Mouse (Mus musculus) liver, embryonic 11.5 days (tissue): ENCODE results near the gene Hist1h2aa. TPM values are rescaled to one million over a fixed set of nuclear protein-coding genes. Genes with fewer than 3 reads are reported as not detected.

Source experiments
- ATAC-seq: fragments of 200-750 bp; cut with Nextera tagmentation; replicated peaks from 2 replicates; pipeline ENCODE4 v1.8.0; 2017; ENCODE audit warnings: moderate number of reproducible peaks, mild to moderate bottlenecking, moderate TSS enrichment, moderate library complexity; ENCODE audit not compliant: low FRiP score
- DNase-seq: peaks from one replicate; pipeline ENCODE4 v3.0.0-alpha.2; 2017; ENCODE audit warnings: low spot score
- H3K27ac ChIP-seq: fragments of 300-500 bp; sonication (generic); 2 replicates; pipeline ENCODE4 v1.5.1; 2014; ENCODE audit warnings: mild to moderate bottlenecking, low read depth, low read length, control low read depth
- H3K27me3 ChIP-seq: fragments of 300-500 bp; sonication (generic); replicated peaks from 2 replicates; pipeline ENCODE4 v1.6.1; 2014; ENCODE audit warnings: low read length, mixed read lengths; ENCODE audit not compliant: control insufficient read depth, insufficient read depth
- H3K36me3 ChIP-seq: fragments of 300-500 bp; sonication (generic); 2 replicates; pipeline ENCODE4 v1.6.1; 2014; ENCODE audit warnings: mild to moderate bottlenecking, low read length, moderate library complexity, mixed read lengths; ENCODE audit not compliant: control insufficient read depth, insufficient read depth
- H3K4me1 ChIP-seq: fragments of 300-500 bp; sonication (generic); replicated peaks from 2 replicates; pipeline ENCODE4 v1.6.1; 2014; ENCODE audit warnings: low read length, mixed read lengths; ENCODE audit not compliant: control insufficient read depth, insufficient read depth
- H3K4me2 ChIP-seq: fragments of 300-500 bp; sonication (generic); 2 replicates; pipeline ENCODE4 v1.6.1; 2014; ENCODE audit warnings: mild to moderate bottlenecking, control low read depth, moderate library complexity
- H3K4me3 ChIP-seq: fragments of 300-500 bp; sonication (generic); 2 replicates; pipeline ENCODE4 v1.5.1; 2014; ENCODE audit warnings: low read depth, low read length, control low read depth
- H3K9ac ChIP-seq: fragments of 300-500 bp; sonication (generic); 2 replicates; pipeline ENCODE4 v1.6.1; 2014; ENCODE audit warnings: low read depth, low read length, control low read depth
- H3K9me3 ChIP-seq: fragments of 300-500 bp; sonication (generic); 2 replicates; pipeline ENCODE4 v1.6.1; 2016; ENCODE audit warnings: low read length, inconsistent platforms, mixed read lengths; ENCODE audit not compliant: control insufficient read depth
- WGBS: fragments of 180-500 bp; shearing (Covaris S2); extraction: QIAGEN DNeasy Blood & Tissue Kit; methylation state at CpG from one replicate; pipeline ENCODE4 v1.1.7; 2014; 5-methylcytosine and 5-hydroxymethylcytosine counted together
- polyA plus RNA-seq: library from polyadenylated mRNA; unstranded; fragments of >200 nt; fragmentation: Nextera tagmentation; extraction: Ambion mirVana; gene quantifications from 2 replicates; pipeline ENCODE4 v1.2.1, GENCODE M21; 2014

Gene Hist1h2aa
- not detected in 2 replicates for polyA plus RNA-seq

- Histone ChIP-seq H3K9ac (no peak within 1 kb of the TSS), H3K4me3 (no peak within 1 kb of the TSS), H3K27me3 (no peaks in the 10 kb centered on the region; the same call in 1 of the 2 replicates), H3K9me3 (no peaks in the 10 kb centered on the region), H3K4me1 (no peaks in the 10 kb centered on the region), H3K36me3 (no peaks in the 10 kb centered on the region), H3K4me2 (no peak within 1 kb of the TSS), H3K27ac (no peak within 1 kb of the TSS)
- DNase-seq (no peak), ATAC-seq (no peak)
- 85% methylated on average over 10 of the region's 10 CpGs for WGBS
Observed at GRCm38 (mm10) chr13:23934211-23934520, at the start of gene Hist1h2aa. Gene Hist1h2aa, plus strand, starts transcription at chr13:23934462.

- H3K36me3 ChIP-seq, result no peaks in the 10 kb centered on the region
- no peak overlapping the region for H3K4me3 ChIP-seq
- WGBS, result 23% methylated on average over 2 of the region's 2 CpGs
- no peak overlapping the region for H3K4me2 ChIP-seq
- no peaks in the 10 kb centered on the region for H3K27me3 ChIP-seq
- H3K9ac ChIP-seq, result no peak overlapping the region
- no peaks in the 10 kb centered on the region for H3K9me3 ChIP-seq
- DNase-seq (no peak), ATAC-seq (no peak)
- H3K4me1 ChIP-seq, result no peaks in the 10 kb centered on the region
- H3K27ac ChIP-seq, result no peak overlapping the region
Observed at GRCm38 (mm10) chr13:23885540-23885939, 48.7 kb upstream of the Hist1h2aa start.

GRCm38 (mm10) chr13:23887026-23887725, 47.1 kb upstream of the Hist1h2aa start:
- DNase-seq, result no peak
- Histone ChIP-seq H3K4me3 (no peak overlapping the region), H3K27ac (no peak overlapping the region), H3K4me2 (no peak overlapping the region), H3K4me1 (no peaks in the 10 kb centered on the region), H3K27me3 (no peaks in the 10 kb centered on the region), H3K36me3 (no peaks in the 10 kb centered on the region), H3K9ac (no peak overlapping the region), H3K9me3 (no peaks in the 10 kb centered on the region)
- ATAC-seq, result no peak; the same call in 1 of the 2 replicates
- 70% methylated on average over 3 of the region's 3 CpGs for WGBS

- WGBS, result 67% methylated on average over 6 of the region's 6 CpGs
- Histone ChIP-seq H3K36me3 (no peaks in the 10 kb centered on the region), H3K4me2 (no peak overlapping the region), H3K9me3 (no peaks in the 10 kb centered on the region), H3K27me3 (no peaks in the 10 kb centered on the region), H3K4me3 (no peak overlapping the region), H3K27ac (no peak overlapping the region), H3K9ac (no peak overlapping the region), H3K4me1 (no peaks in the 10 kb centered on the region)
- ATAC-seq (no peak), DNase-seq (no peak)
Observed at GRCm38 (mm10) chr13:23889011-23889605, 45.2 kb upstream of the Hist1h2aa start.

GRCm38 (mm10) chr13:23892592-23893268, 41.5 kb upstream of the Hist1h2aa start:
- H3K4me3 ChIP-seq, result no peak overlapping the region
- WGBS, result 42% methylated on average over 9 of the region's 9 CpGs
- H3K27ac ChIP-seq, result no peak overlapping the region
- H3K9ac ChIP-seq, result no peak overlapping the region
- H3K27me3 ChIP-seq, result no peaks in the 10 kb centered on the region
- no peak for ATAC-seq
- H3K36me3 ChIP-seq, result no peaks in the 10 kb centered on the region
- H3K4me2 ChIP-seq, result no peak overlapping the region
- DNase-seq, result no peak
- no peaks in the 10 kb centered on the region for H3K4me1 ChIP-seq
- no peaks in the 10 kb centered on the region for H3K9me3 ChIP-seq

- ATAC-seq, result no peak
- no peak for DNase-seq
- H3K36me3 ChIP-seq, result no peaks in the 10 kb centered on the region
- H3K4me3 ChIP-seq, result no peak overlapping the region
- no peak overlapping the region for H3K9ac ChIP-seq
- no peaks in the 10 kb centered on the region for H3K9me3 ChIP-seq
- no peak overlapping the region for H3K27ac ChIP-seq
- no peak overlapping the region for H3K4me2 ChIP-seq
- WGBS, result 37% methylated on average over 4 of the region's 4 CpGs
- no peaks in the 10 kb centered on the region for H3K4me1 ChIP-seq
- no peaks in the 10 kb centered on the region for H3K27me3 ChIP-seq
Observed at GRCm38 (mm10) chr13:23893269-23893593, 41.0 kb upstream of the Hist1h2aa start.

- no peaks in the 10 kb centered on the region for H3K27me3 ChIP-seq
- no peaks in the 10 kb centered on the region for H3K36me3 ChIP-seq
- WGBS, result 29% methylated on average over 6 of the region's 6 CpGs
- DNase-seq, result no peak
- H3K27ac ChIP-seq, result no peak overlapping the region
- no peak for ATAC-seq
- no peak overlapping the region for H3K4me3 ChIP-seq
- H3K9ac ChIP-seq, result no peak overlapping the region
- H3K4me2 ChIP-seq, result no peak overlapping the region
- H3K9me3 ChIP-seq, result no peaks in the 10 kb centered on the region
- H3K4me1 ChIP-seq, result no peaks in the 10 kb centered on the region
Observed at GRCm38 (mm10) chr13:23898242-23898641, 36.0 kb upstream of the Hist1h2aa start.

- no peak for ATAC-seq
- Histone ChIP-seq H3K9me3 (no peaks in the 10 kb centered on the region), H3K4me1 (peaks cover 11% of the 10 kb centered on the region; the same call in 1 of the 2 replicates), H3K4me2 (no peak overlapping the region), H3K4me3 (no peak overlapping the region), H3K9ac (no peak overlapping the region), H3K27me3 (no peaks in the 10 kb centered on the region), H3K36me3 (no peaks in the 10 kb centered on the region), H3K27ac (no peak overlapping the region)
- whole genome bisulfite sequencing, result 84% methylated on average over 5 of the region's 5 CpGs
- DNase-seq, result no peak
Observed at GRCm38 (mm10) chr13:23906906-23907305, 27.4 kb upstream of the Hist1h2aa start.

- H3K36me3 ChIP-seq, result no peaks in the 10 kb centered on the region
- 56% methylated on average over 5 of the region's 5 CpGs for WGBS
- peaks cover 32% of the 10 kb centered on the region for H3K4me1 ChIP-seq
- DNase-seq (no peak), ATAC-seq (no peak)
- H3K27me3 ChIP-seq, result no peaks in the 10 kb centered on the region
- H3K9me3 ChIP-seq, result no peaks in the 10 kb centered on the region
- H3K4me3 ChIP-seq, result no peak overlapping the region
- no peak overlapping the region for H3K27ac ChIP-seq
- H3K4me2 ChIP-seq, result no peak overlapping the region
- no peak overlapping the region for H3K9ac ChIP-seq
Observed at GRCm38 (mm10) chr13:23910121-23910520, 24.1 kb upstream of the Hist1h2aa start.
